Mouse (Mus musculus) brain, adult 2 months (tissue): ENCODE measurements around the gene Cxcr2.
"Not testable (repeated sequence)": the region's sequence is repeated elsewhere in the genome, so short reads cannot be mapped to it uniquely, and the experiment has no call there.

Source experiments
- DNase-seq: peaks from one replicate; pipeline ENCODE4 v3.0.0; 2011; ENCODE audit warnings: low read depth, low spot score

Cxcr2 gene

DNA sequence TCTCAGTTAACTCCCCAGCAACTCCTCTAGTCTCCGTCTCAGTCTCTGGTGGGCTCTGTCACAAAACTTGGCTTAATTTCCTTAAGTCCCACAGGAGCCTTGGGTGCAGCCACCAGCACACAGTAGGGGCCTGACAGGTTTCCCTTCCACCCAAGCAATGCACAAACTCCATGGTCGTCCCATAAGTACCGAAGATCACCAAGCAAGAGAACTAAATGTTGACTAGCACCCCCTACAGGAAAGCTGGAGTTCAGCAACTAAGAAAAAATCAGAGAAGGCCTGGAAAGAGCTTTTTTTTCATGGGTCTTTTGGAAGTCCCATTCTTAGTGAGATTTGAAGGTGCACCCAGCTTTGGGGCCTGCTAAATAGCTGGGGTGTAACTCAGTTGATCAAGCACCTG lies 14.4 kb upstream of the Cxcr2 start:
- no peak for DNase-seq

DNA sequence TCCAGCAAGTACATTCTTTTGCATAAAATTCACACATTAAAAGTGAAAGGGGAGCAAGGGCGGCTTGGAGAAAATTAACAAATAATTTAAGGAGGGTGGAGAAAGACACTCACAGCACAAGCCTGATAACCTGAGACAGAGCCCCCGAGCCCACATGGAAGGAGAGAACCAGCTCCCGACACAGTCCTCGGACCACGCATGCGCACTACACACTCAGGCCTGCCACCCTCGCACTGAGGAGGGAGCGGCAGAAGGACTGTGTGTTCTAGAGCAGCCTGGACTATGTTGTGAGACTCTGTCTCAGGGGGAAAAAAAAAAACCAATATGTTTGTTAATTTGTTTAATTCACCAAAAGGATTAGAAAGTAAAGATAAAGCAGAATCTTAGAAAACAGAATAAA lies 12.0 kb upstream of the Cxcr2 start:
- DNase-seq = no peak

GRCm38 (mm10) chr1:74149106-74149885 lies 4.5 kb upstream of the Cxcr2 start:
- DNase-seq = peak; percentile 51

DNA sequence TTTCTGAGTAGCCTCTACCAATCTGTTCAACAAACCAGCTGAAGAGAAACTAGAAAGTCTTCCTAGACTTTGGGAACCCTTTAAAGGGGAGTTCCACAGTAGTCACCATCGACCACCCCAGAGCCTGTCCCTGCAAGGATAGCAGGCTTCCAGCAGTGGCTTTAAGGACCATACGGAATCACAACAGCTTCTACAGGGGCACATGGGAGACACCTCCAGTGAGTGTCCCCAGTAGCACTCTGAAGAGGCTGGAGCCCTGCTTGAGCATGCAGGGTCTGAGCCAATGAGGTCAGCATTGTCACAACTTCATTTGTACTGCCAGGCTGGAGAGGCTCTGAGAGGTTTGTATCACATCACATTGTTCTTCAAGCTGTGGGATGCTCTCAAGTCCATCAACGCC lies 3.7 kb upstream of the Cxcr2 start:
- DNase-seq = no peak

GRCm38 (mm10) chr1:74151091-74151490 lies 2.7 kb upstream of the Cxcr2 start:
- peak; percentile 19 for DNase-seq

DNA sequence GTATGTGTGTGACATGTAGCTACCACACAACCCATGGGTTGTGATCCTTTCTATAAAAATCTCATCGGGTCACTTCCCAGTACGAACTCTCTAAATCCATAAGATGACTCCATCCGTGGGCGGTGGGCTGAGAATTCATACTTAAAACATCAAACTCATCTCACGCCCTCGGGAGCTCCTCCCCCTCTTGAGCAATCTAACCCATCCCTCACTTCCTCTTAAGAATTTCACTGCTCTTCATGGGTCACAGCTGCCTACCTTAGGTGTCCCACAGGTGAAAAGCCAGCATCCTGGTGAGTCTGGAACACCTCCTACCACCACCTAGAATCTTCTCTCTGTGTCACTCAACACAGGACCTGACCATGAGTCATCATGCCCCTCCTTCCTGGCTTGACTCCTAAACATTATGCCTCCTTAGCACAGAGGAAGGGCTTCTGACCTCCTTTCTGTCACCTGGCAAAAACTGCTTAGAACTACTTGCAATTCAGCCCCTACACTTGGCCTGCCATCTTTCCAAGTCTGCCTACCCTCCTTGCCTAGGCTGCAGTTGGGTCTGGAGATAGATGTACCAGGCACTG lies 1.7 kb downstream of the Cxcr2 start:
- DNase-seq = no peak

GRCm38 (mm10) chr1:74156381-74156910 lies 2.7 kb downstream of the Cxcr2 start:
- no peak for DNase-seq

GRCm38 (mm10) chr1:74159613-74160012 lies 5.8 kb downstream of the Cxcr2 start:
- DNase-seq = not testable (repeated sequence)

- DNase-seq = no peak
Measured at GRCm38 (mm10) chr1:74160036-74160435, 6.2 kb downstream of the Cxcr2 start.

DNA sequence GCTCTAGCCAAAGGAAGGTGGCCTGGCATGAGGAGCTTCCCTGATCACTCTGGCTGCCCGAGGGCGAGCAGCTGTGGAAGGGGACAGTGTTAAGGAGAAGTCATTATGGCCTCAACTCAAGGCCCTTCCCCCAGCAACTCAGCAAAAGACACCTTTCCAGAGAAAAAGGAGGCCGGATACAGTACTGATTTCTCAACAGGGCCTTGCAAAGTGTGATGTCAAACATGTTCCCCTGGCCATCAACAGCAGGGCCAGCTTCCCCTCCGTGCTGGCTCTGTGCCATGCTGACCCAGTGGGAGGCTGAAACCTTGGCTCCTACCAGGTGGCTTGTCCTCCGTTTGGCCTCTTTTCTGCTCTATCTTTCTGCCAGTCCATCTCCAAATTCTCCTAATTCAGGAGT lies 13.3 kb downstream of the Cxcr2 start:
- DNase-seq = peak; percentile 19

DNA sequence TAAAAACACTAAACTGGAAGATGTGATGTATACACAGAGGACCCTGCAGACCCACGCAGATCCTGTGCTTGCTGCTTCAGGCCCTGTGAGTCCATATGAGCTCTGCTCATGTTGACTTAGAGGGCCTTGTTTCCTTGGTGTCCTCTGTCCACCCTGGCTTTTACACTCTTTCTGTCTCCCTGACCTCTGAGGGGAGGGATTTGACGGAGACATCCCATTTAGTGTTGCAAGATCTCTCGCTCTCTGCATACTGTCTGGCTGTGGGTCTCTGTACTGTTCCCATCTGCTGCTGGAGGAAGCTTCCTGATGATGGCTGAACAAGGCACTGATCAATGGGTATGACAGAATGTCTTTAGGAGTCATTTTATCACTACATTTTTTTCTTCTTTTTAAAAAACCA lies 15.9 kb downstream of the Cxcr2 start:
- DNase-seq = no peak

DNA sequence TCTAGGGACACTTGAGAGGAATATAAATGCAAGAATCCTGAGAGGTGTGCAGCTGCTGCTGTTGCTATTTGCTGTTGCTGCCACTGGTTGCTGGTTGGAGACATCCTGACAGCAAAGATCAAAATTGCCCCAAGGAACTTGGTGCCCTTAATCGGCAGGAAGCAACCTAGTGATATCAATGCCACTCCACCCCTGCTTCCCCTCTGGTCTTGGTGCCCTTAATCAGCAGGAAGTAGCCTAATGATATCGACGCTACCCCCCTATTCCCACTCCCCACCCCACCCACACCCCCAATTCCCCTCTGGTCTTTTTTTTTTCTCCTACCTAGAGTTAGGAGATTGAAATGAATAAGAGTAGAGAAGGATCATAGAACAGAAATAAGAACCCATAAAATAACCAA lies 18.9 kb downstream of the Cxcr2 start:
- DNase-seq = no peak

DNA sequence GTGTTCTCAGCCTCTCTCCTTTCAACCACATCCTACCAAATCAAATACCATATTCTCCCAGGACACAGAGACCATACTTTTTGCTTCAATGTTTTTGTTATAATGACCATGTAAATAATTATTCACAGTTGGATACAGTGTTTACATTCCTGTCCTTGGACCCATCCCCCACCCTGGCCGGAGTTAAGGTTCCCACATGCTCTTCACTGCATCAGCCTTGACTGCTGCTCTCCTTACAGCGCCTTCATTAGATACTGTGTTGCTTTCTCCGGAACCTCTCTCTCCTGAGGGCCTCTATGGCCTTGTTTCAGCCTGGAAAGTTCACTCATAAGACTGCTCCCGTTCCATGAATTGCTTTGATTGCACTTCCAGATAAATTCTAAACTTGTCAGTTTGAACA lies 21.9 kb downstream of the Cxcr2 start:
- no peak for DNase-seq

DNA sequence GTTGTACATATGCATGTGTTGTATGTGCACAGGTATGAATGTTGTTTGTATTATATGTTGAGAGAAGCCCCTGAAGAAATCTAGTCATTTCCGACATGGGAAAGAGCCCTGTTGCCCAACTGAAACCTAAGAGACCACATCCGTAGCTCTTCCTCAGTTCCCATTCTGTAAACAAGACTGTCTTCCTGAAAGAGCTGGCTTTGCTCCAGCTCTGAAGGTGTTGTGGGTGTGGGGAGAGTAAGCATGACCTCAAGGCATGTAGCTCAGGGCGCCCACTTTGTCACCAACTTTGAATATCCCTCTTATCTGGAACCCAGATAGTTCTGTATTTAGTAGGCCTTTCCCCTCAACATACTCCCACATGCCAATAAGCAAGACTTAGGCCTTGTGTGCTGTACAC lies 24.8 kb downstream of the Cxcr2 start:
- no peak for DNase-seq

- DNase-seq = no peak
Measured at GRCm38 (mm10) chr1:74179624-74180408, 26.0 kb downstream of the Cxcr2 start.

GRCm38 (mm10) chr1:74181462-74181861 lies 27.7 kb downstream of the Cxcr2 start:
- no peak for DNase-seq

- DNase-seq = no peak
Measured at GRCm38 (mm10) chr1:74183006-74183405, 29.2 kb downstream of the Cxcr2 start.

- DNase-seq = no peak
Measured at GRCm38 (mm10) chr1:74190471-74190870, 36.7 kb downstream of the Cxcr2 start.

DNA sequence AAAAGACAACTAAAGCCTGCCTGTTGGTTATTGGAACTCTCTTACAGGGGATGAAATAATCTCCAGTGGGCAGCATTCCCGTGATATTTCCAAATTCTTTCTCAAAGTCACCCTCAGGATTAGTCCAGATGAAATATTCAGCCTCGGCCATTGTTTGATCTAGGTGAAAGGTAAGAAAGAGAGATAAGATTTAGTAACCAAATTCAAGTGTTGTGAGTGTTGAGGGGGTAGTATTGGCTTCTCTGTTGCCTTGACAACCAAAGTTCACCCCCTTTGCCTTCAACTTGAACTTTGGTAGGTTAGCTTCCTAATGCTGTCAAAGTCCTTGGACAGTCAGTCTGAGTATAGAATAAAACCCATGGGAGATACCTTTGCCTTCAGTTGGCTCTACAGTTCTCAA lies 38.9 kb downstream of the Cxcr2 start:
- DNase-seq = no peak

- DNase-seq = no peak
Measured at GRCm38 (mm10) chr1:74194445-74194844, 40.7 kb downstream of the Cxcr2 start, which contains the start of gene Cxcr1. TSS of gene Cxcr1 (minus strand) at chr1:74194631.

DNA sequence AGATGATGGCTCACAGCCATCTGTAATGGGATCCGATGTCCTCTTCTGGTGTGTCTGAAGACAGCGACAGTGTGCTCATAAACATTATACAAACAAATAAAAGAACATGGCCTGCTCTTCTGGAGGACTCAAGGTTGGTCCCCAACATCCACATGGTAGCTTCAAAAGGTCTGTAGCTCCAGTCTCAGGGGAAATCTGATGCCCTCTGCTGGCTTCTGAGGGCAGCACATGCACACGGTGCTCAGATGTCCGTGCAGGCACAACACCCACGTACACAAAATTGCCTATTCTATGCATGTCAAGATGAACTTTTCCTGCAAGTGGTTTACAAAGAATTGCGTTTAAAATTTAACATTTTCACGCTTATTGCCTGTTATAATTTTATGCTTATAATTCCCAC lies 42.2 kb downstream of the Cxcr2 start:
- peak; percentile 44 for DNase-seq
